Mouse (Mus musculus): ENCODE measurements around the gene Atl3. TPM values are rescaled to one million over a fixed set of nuclear protein-coding genes. Genes with fewer than 3 reads are reported as not detected.

Atl3 gene
- polyA plus RNA-seq, 1 experiment from 2014 or later, result 17.1 TPM

Other genes with a start within 250 kb of the Atl3 start
- 13.4 and 15.0 TPM in 2 replicates for gene Rcor2, start 226.7 kb upstream of the Atl3 start, polyA plus RNA-seq (2015; fragmentation: Nextera tagmentation; extraction: Ambion mirVana)
- gene Mark2, start 152.2 kb upstream of the Atl3 start, polyA plus RNA-seq (2015; fragmentation: Nextera tagmentation; extraction: Ambion mirVana), result 55.7 and 57.7 TPM in 2 replicates
- 22.5 and 22.8 TPM in 2 replicates for gene Spindoc, start 111.0 kb upstream of the Atl3 start, polyA plus RNA-seq (2015; fragmentation: Nextera tagmentation; extraction: Ambion mirVana)
- 6.5 and 7.5 TPM in 2 replicates for gene 2700081O15Rik, start 76.4 kb upstream of the Atl3 start, polyA plus RNA-seq (2015; fragmentation: Nextera tagmentation; extraction: Ambion mirVana)
- 140 and 149 TPM in 2 replicates for gene Rtn3, start 10.8 kb upstream of the Atl3 start, polyA plus RNA-seq (2015; fragmentation: Nextera tagmentation; extraction: Ambion mirVana)
- 10.7 and 13.2 TPM in 2 replicates for gene Pla2g16, start 63.4 kb downstream of the Atl3 start, polyA plus RNA-seq (2015; fragmentation: Nextera tagmentation; extraction: Ambion mirVana)
- 2.3 and 3.5 TPM in 2 replicates for gene Lgals12, start 113.2 kb downstream of the Atl3 start, polyA plus RNA-seq (2015; fragmentation: Nextera tagmentation; extraction: Ambion mirVana)
- gene Hrasls5, start 118.5 kb downstream of the Atl3 start, polyA plus RNA-seq (2015; fragmentation: Nextera tagmentation; extraction: Ambion mirVana), result not detected in 2 replicates
- not detected in 2 replicates for gene Slc22a19, start 217.3 kb downstream of the Atl3 start, polyA plus RNA-seq (2015; fragmentation: Nextera tagmentation; extraction: Ambion mirVana)

All from stomach, embryonic 15.5 days (tissue).